Mouse (Mus musculus) lung, adult 18-20 months (tissue): ENCODE data around the gene Sorbs1.
A peak's percentile ranks its signal among the peaks of the same experiment; 100 is the strongest.

Source experiments
- DNase-seq, 2 experiments: peaks; one replicate each; pipeline ENCODE4 v3.0.0; 2022; ENCODE audit warnings: mixed read lengths in 2 of 2

The Sorbs1 gene

GRCm38 (mm10) chr19:40406661-40407060 is 106.9 kb downstream of the Sorbs1 start:
- DNase-seq = no peak

- no peak for DNase-seq
Observed at GRCm38 (mm10) chr19:40405808-40406207, 107.8 kb downstream of the Sorbs1 start.

DNA sequence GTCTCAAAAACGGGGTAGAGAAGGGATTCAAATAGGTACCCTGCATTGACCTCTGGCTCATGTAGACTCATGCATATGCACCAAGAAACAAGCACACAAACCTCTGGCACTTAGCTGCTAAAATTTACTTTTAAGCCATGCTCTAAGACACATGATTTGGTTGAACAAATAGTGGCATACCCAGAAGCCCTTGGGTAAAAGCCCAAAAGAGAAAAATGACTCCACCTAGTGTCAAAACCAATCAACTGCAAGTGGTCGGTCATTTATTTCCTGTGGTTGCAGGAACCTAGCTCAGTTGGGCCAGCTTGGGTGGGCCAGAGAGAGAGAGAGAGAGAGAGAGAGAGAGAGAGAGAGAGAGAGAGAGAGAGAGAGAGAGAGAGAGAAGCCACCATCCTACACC is 109.0 kb downstream of the Sorbs1 start:
- no peak for DNase-seq

GRCm38 (mm10) chr19:40403999-40404398 is 109.6 kb downstream of the Sorbs1 start:
- DNase-seq = no peak

GRCm38 (mm10) chr19:40402155-40402963 is 111.2 kb downstream of the Sorbs1 start:
- DNase-seq = peak; percentile 48 to 64

- peak; percentile 61 to 78 for DNase-seq
Observed at GRCm38 (mm10) chr19:40401213-40401612, 112.4 kb downstream of the Sorbs1 start.

GRCm38 (mm10) chr19:40400426-40401030 is 113.1 kb downstream of the Sorbs1 start:
- no peak for DNase-seq

GRCm38 (mm10) chr19:40395757-40396661 is 117.6 kb downstream of the Sorbs1 start:
- DNase-seq = no peak

DNA sequence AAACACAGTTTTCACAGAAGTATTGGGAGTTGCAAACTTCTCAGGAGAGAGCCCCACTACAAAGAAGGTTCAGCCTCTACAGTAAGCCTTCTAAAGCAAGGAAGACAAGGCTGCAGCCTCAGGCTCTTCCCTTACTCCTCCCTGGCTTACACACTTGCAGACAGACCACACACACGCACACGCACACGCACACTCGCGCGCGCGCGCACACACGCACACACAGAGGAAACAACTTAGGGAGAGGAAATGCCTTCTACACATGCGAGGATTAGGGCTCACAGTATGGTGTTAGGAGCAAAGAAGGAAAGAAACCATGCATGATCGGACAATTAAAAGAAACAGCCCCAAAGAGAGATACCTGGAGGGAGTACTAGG is 118.3 kb downstream of the Sorbs1 start:
- DNase-seq = no peak

- no peak for DNase-seq
Observed at GRCm38 (mm10) chr19:40394555-40395320, 118.8 kb downstream of the Sorbs1 start.

DNA sequence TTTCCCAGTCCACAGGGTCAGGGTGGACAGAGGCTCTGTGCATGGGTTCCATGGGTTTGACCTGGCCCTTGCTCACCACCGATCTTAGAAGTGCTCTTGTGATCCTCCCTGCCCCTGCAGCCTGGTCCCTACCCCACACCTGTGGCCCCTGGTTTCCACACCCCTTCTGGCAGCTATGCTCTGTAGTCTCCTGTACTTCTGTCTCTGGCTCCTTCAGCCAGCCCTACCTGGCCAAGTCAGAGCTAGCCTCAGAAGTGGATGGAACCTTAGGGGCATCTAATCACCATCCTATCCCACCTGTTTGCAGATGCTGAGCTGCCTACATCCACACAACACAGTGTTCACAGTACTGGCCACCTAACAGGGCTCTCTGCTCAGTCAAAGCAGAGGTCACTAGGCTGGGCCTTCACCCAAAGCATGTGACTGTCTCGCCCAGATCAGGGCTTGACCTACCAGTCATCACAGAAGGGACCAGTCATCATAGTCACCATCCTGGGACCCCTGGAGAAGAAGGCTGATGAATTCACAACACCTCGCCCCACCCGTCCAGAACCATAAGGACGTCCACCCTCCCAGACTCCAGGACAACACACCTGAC is 120.7 kb downstream of the Sorbs1 start:
- no peak for DNase-seq

GRCm38 (mm10) chr19:40391469-40391868 is 122.1 kb downstream of the Sorbs1 start:
- peak; percentile 76 to 82 for DNase-seq

GRCm38 (mm10) chr19:40386916-40387315 is 126.7 kb downstream of the Sorbs1 start:
- no peak for DNase-seq

GRCm38 (mm10) chr19:40385334-40385733 is 128.2 kb downstream of the Sorbs1 start:
- no peak for DNase-seq

DNA sequence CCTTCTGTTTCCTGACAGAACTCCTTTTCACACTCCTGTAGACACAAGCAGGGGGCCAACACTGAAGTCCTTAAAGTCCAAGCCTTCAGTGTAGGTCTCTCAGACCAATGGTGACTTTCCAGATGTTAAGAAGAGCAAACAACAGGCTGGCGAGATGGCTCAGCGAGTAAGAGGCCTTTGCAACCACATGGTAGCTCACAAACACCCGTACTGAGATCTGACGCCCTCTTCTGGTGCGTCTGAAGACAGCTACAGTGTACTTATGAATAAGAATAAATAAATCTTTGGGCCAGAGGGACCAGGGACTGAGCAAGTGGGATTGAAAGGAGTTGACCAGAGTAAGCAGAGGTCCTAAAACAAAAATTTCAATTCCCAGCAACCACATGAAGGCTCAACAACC is 129.6 kb downstream of the Sorbs1 start:
- DNase-seq = no peak

DNA sequence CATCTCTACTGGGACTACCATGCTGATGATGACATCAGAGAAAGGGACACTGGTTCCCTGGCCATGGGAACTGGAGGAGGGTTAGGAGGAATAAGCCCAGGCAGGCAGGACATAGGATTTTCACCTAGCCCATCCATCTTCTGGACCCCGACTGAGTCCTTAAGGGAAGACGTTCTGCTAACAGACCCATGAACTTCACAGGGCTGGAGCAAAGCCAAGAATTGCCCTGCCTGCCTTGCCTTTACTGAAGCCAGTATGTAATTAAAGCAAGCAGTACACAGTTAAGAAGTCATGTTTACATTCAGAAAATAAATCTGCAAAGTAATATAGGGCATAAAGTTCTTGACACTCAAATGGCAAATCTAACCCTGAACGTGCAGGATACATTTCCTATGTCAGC is 132.9 kb downstream of the Sorbs1 start:
- DNase-seq = no peak

- DNase-seq = no peak
Observed at GRCm38 (mm10) chr19:40380005-40380404, 133.6 kb downstream of the Sorbs1 start.

DNA sequence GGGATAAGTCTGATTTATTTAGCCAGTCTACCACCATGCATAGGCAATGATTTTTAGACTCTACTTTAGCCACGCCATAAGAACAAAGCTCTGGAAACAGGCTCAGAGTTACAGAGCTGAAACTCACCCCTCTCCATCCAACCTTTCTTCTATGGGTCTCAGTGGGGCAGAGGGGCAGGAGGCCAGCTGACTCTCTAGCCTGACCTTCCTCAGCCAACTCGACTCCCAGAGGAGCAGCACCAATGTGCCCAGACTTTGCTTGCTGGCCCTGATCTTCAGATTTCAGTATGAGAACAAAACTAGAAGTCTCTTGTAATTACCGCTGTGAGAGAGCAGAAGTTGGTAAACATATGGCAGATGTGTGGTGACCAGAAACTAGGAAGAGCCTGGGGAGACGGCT is 134.5 kb downstream of the Sorbs1 start:
- DNase-seq = no peak

GRCm38 (mm10) chr19:40377632-40378031 is 135.9 kb downstream of the Sorbs1 start:
- no peak for DNase-seq

DNA sequence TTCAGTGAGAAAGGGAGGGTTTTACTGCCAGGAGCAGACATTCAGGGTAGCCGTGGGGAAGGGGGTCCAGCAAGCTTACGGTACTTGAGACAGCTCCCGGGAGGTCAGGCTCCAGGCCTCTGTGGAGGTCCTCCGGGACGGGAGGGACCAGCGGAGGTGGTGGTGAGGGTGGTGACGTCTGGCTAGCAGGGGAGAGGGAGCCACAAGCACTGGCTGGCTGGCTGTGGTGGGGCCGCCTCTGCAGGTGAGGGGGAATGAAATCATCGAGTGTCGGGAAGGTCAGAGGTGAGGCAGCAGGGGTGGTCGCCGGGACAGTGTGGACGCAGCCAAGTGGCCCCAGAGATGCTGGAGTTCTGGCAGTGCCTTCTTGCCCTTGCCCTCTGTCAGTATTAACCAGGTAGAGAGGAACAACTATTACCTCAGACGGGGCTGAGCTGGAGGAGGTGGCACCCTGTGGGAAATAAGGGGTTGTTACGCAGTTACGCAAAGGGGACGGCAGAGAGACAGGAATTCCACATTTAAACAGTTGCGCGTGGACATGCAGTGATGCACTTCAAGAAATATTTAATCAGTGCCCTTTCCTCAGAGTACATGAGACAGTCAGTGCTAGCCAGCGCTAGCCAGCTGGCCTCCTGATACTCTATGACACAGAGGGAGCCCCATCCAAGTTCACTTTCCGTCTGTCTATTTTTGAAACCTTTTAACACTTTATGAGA is 136.9 kb downstream of the Sorbs1 start:
- no peak for DNase-seq

- DNase-seq = no peak
Observed at GRCm38 (mm10) chr19:40374720-40375119, 138.9 kb downstream of the Sorbs1 start.

- DNase-seq = no peak
Observed at GRCm38 (mm10) chr19:40372679-40373078, 140.9 kb downstream of the Sorbs1 start.
